Mouse (Mus musculus) embryo, embryonic 9.5 days (tissue): ENCODE measurements around the gene Grin2b.
"Not testable (repeated sequence)": the region's sequence is repeated elsewhere in the genome, so short reads cannot be mapped to it uniquely, and the experiment has no call there.

ENCODE experiments used
- DNase-seq: peaks from one replicate; pipeline ENCODE4 v3.0.0-alpha.2; 2017; ENCODE audit errors: extremely low spot score

The Grin2b gene

GRCm38 (mm10) chr6:135701361-135701760 lies 471.9 kb downstream of the Grin2b start:
- DNase-seq: no peak

GRCm38 (mm10) chr6:135700717-135701345 lies 472.5 kb downstream of the Grin2b start:
- DNase-seq: no peak

- DNase-seq: no peak
These were observed 480.8 kb downstream of the Grin2b start for GRCm38 (mm10) chr6:135692533-135692932.

- no peak for DNase-seq
These were observed 481.8 kb downstream of the Grin2b start for GRCm38 (mm10) chr6:135691561-135691960.

GRCm38 (mm10) chr6:135687926-135688325 lies 485.4 kb downstream of the Grin2b start:
- no peak for DNase-seq

GRCm38 (mm10) chr6:135684206-135684605 lies 489.1 kb downstream of the Grin2b start:
- no peak for DNase-seq

- not testable (repeated sequence) for DNase-seq
These were observed 491.9 kb downstream of the Grin2b start for GRCm38 (mm10) chr6:135681423-135681822.

GRCm38 (mm10) chr6:135680105-135680710 lies 493.1 kb downstream of the Grin2b start:
- DNase-seq: no peak

- DNase-seq: no peak
These were observed 498.9 kb downstream of the Grin2b start for GRCm38 (mm10) chr6:135674380-135674779.

- DNase-seq: no peak
These were observed 501.3 kb downstream of the Grin2b start for GRCm38 (mm10) chr6:135672003-135672402.
